Mouse (Mus musculus) spleen, adult 2 months (tissue): Measurements from ENCODE around the gene Fanca. TPM values are rescaled to one million over a fixed set of nuclear protein-coding genes. Genes with fewer than 3 reads are reported as not detected.

Experiments used
- DNase-seq, 2 experiments: peaks; one replicate each; pipeline versions ENCODE4 v3.0.0 to v3.0.0-alpha.2; 2012 to 2021; ENCODE audit warnings: low spot score in 2 of 2, low read depth in 1 of 2
- H3K27ac ChIP-seq: fragments of 200-500 bp; 2 replicates; pipeline ENCODE4 v1.5.1; 2012; ENCODE audit warnings: low read length, inconsistent platforms; ENCODE audit not compliant: insufficient read depth
- H3K27me3 ChIP-seq: fragments of 200-500 bp; 2 replicates; pipeline ENCODE4 v1.6.1; 2012; ENCODE audit warnings: mild to moderate bottlenecking, moderate library complexity, low read length, inconsistent platforms; ENCODE audit not compliant: control insufficient read depth, insufficient read depth
- H3K36me3 ChIP-seq: fragments of 200-500 bp; 2 replicates; pipeline ENCODE4 v1.6.1; 2012; ENCODE audit warnings: mild to moderate bottlenecking, low read length, inconsistent platforms; ENCODE audit not compliant: control insufficient read depth, insufficient read depth
- H3K4me1 ChIP-seq: fragments of 200-500 bp; 2 replicates; pipeline ENCODE4 v1.6.1; 2011; ENCODE audit warnings: inconsistent platforms; ENCODE audit not compliant: control insufficient read depth, insufficient read depth, insufficient read length
- H3K4me3 ChIP-seq: fragments of 200-500 bp; 2 replicates; pipeline ENCODE4 v1.5.1; 2011; ENCODE audit warnings: mild to moderate bottlenecking, inconsistent platforms; ENCODE audit not compliant: insufficient read depth, insufficient read length; ENCODE audit errors: extremely low read depth
- CTCF ChIP-seq: fragments of 200-500 bp; IDR thresholded peaks from 2 replicates; pipeline ENCODE4 v1.5.1; 2011; ENCODE audit warnings: mild to moderate bottlenecking, inconsistent platforms; ENCODE audit not compliant: insufficient read depth, insufficient read length, insufficient replicate concordance; ENCODE audit errors: extremely low read depth
- POLR2A ChIP-seq: fragments of 200-500 bp; IDR thresholded peaks from 2 replicates; pipeline ENCODE4 v1.6.1; 2011; ENCODE audit warnings: low read depth, low read length, inconsistent platforms
- WGBS: fragments of 180-500 bp; shearing (Covaris S2); methylation state at CpG from one replicate; pipeline ENCODE4 v1.1.7; 2018; 5-methylcytosine and 5-hydroxymethylcytosine counted together
- polyA plus RNA-seq: library from polyadenylated mRNA; depleted of rRNA; stranded (reverse); fragments of >200 nt; gene quantifications from 2 replicates; pipeline ENCODE4 v1.2.3, GENCODE M21; 2012

The Fanca gene
- polyA plus RNA-seq, 1 experiment: 55.7 TPM

DNA sequence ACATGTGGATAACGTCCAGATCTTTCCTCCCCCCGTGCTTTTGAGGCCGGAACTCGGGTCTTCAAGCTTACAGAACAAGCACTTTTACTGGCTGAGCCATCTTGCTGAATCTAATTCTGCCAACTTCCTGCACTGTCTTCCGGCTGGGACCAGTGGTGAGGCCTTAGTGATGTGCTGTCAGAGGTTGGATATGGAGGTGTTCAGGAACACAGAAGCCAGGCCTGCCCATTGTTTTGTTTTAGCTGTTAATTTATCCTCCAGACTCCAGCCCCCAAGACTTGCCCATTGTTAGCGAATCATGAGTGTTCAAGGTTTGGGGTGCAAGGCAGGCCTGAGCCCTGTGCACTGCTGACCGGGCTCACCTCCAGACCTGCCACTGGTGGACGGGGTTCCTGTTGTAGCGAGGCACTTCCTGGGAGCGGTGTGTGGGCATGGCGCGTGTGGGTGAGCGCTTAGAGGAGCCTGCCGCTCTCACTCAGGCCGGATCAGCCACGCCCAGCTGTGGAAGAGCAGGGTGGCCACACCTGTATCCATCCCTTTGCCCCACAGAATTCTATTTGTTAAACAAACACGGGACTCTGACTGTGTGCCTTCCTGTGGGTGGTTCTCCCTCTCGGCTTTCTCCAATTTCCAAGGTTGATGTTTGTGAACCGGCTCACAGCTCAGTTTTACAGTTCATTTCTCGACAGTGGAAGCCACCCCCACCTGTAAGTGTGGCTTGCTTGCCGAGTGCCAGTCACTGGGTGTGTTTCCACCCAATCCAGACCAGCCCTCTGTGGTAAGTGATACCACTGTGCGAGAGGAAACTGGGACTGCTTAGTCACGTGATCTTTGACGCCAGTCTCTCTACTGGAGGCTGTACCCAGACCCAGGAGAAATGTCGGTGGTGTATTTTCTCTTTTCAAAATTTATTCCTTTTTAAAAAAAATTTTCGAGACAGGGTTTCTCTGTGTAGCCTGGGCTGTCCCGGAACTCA, 23.0 kb upstream of the Fanca start:
- TF ChIP-seq POLR2A (no peak), CTCF (no peak)
- H3K27me3 ChIP-seq: no peaks in the 10 kb centered on the region
- H3K27ac ChIP-seq: 0 out of 2 replicates have a peak overlapping the region, but pooled peaks have one; percentile 52
- no peak for DNase-seq
- no peak overlapping the region for H3K4me3 ChIP-seq
- 65% methylated on average over 27 of the region's 27 CpGs for WGBS
- H3K36me3 ChIP-seq: no peaks in the 10 kb centered on the region
- H3K4me1 ChIP-seq: peaks cover 3% of the 10 kb centered on the region; the same call in 1 of the 2 replicates

DNA sequence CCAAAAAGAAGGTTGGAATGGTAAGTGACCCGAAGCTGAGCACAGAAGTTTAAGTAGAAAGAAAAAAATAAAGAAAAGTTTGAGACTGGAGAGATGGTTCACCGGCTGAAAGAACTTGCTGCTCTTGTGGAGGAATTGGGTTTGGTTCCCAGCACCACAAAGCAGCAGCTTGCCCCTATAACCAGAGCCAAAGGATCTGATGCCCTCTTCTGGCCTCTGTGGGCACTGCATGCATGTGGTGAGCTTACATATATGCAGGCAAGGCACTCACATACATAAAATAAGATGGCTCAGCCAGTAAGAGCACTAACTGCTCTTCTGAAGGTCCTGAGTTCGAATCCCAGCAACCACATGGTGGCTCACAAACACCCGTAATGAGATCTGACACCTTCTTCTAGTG, 21.7 kb upstream of the Fanca start:
- no peaks in the 10 kb centered on the region for H3K36me3 ChIP-seq
- WGBS: 93% methylated on average over 4 of the region's 4 CpGs
- no peak overlapping the region for H3K27ac ChIP-seq
- no peak overlapping the region for H3K4me3 ChIP-seq
- H3K27me3 ChIP-seq: no peaks in the 10 kb centered on the region
- peaks cover 3% of the 10 kb centered on the region; the same call in 1 of the 2 replicates for H3K4me1 ChIP-seq
- TF ChIP-seq POLR2A (no peak), CTCF (no peak)
- DNase-seq: no peak

DNA sequence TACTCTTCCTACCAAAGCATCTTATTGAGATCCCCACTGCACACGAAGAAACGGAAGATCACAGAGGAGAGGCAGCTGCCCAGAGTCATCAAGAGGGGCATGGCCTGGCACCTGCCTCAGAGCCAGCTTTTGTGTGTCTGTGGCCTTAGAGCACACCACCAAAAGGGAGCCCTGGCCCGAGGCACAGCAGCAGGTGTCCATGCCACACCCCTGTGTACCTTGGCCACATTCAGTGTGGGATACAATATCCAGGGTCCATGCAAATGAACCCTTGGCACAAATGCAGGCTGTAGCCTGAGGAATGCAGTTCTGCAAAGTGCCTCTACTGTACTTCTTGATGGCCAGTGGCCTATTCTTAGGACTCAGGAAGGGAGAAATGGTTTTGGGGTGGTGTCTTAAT, 19.1 kb upstream of the Fanca start:
- Histone ChIP-seq H3K27ac (no peak overlapping the region), H3K4me1 (peaks cover 10% of the 10 kb centered on the region), H3K4me3 (no peak overlapping the region), H3K36me3 (no peaks in the 10 kb centered on the region), H3K27me3 (peaks cover 6% of the 10 kb centered on the region)
- TF ChIP-seq POLR2A (no peak), CTCF (no peak)
- DNase-seq: no peak
- 82% methylated on average over 3 of the region's 3 CpGs for WGBS

DNA sequence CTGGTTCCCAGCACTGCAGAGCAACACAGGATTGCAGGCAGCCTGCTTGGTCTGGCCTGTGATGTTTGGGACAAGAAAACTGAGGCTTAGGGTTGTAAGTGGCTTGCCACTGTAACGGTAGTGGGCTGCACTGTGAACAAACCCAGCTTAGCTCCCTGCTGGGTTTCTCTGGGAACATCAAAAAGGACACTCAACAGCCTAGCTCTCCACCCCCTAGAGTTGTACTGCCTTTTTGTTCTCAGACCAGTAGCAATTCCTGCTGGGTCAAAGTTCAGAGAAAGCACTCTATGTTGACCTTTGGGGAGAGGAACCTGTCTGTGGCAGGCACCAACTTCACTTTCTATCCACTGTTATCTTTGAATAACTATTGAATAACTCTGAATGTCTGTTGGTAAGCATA, 16.1 kb upstream of the Fanca start:
- no peak for DNase-seq
- Histone ChIP-seq H3K27ac (no peak overlapping the region), H3K27me3 (peaks cover 8% of the 10 kb centered on the region), H3K36me3 (no peaks in the 10 kb centered on the region), H3K4me1 (peaks cover 10% of the 10 kb centered on the region), H3K4me3 (no peak overlapping the region)
- WGBS: 43% methylated on average over 1 of the region's 1 CpGs
- no peak for TF ChIP-seq POLR2A

DNA sequence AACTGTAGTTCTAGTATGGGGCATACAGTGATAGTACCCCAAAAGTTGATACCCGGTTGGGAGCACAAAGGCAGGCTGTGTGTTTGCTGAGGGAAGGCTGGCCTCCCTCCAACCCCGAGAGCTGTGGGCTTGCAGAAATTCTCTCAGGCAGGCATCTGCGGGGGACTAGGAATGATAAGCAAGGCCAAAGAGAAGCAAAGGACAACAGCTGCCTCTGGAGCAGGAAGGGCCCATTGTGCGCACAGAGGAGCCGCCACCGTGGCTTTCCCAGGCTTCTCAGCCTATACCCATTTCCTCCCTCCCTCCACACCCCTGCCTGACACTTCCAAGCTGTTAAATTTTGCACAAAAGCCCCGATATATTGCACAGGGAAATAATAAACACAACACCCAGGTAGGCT, 15.5 kb upstream of the Fanca start:
- WGBS: 25% methylated on average over 7 of the region's 7 CpGs
- Histone ChIP-seq H3K4me1 (peaks cover 10% of the 10 kb centered on the region), H3K36me3 (no peaks in the 10 kb centered on the region), H3K4me3 (no peak overlapping the region), H3K27me3 (peaks cover 8% of the 10 kb centered on the region), H3K27ac (no peak overlapping the region)
- no peak for DNase-seq
- TF ChIP-seq POLR2A: no peak
- no peak for TF ChIP-seq CTCF

DNA sequence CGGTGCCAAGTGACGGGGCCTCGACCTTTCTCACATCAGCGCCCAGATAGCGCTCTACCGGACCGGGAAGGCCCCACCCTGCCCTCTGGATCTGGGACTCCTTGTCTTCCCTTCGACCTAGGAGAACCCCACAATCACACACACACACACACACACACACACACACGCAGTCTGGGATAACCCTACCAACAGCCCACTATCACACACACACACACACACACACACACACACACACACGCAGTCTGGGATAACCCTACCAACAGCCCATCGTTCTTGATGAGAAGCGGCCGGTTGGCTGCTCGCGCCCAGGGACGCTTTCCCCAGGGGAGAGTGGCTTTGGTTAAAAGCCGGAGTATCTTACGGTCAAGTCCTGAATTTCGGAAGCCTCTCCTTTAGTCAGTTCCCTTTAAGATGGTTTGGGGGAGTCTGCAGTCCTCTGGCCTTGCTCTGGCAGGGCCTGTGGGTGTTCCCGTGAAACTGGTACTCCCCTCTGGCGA, 14.8 kb upstream of the Fanca start:
- no peak for DNase-seq
- Histone ChIP-seq H3K4me1 (peaks cover 10% of the 10 kb centered on the region), H3K27me3 (peaks cover 8% of the 10 kb centered on the region), H3K36me3 (no peaks in the 10 kb centered on the region), H3K27ac (no peak overlapping the region), H3K4me3 (peak overlapping the region; percentile 52; the same call in 1 of the 2 replicates)
- WGBS: 17% methylated on average over 20 of the region's 21 CpGs
- TF ChIP-seq CTCF (no peak), POLR2A (no peak)

DNA sequence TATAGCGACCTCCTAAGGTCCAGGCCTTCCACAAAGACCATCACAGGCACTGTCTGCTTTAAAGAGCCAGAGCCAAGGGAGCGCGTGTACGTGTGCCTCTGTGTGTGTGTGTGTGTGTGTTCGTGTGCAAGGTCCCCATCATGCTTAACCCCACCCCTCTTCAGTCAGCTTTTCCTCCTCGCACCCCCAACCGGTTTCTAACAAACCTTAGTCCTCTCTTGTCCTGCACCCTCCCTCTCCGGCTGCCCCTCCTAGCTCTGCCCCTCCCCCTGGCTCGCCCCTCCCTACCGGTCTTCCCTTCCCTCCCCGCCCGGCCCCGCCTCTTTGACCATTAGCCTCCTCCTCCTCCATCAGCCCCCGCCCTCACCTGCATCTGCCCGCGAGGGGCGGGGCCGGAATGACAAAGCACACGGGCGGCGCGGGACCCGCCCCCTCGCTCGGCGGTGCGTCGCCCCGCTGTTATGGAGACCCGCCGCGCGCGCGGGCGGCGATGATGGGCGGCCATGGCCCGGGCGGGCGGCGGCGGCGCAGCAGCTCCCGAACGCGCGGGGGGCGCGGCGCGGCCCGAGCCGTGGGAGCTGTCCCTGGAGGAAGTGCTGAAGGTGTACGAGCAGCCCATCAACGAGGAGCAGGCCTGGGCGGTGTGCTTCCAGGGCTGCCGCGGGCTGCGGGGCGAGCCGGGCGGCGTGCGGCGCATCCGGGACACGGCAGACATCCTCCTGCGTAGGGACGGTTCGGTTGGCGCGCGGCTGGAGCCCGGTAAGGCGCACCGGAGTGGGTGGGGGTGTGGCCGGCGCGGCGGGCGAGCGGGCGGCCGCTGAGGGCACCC, 14.1 kb upstream of the Fanca start, which contains the start of gene Spire2:
Gene Spire2, plus strand, starts transcription at position 452 of the 829 bp plus-strand sequence.
- Histone ChIP-seq H3K4me1 (peaks cover 10% of the 10 kb centered on the region), H3K27me3 (peaks cover 8% of the 10 kb centered on the region), H3K4me3 (peak within 1 kb of the TSS; percentile 52), H3K36me3 (no peaks in the 10 kb centered on the region), H3K27ac (no peak within 1 kb of the TSS)
- whole genome bisulfite sequencing: 2% methylated on average over 75 of the region's 85 CpGs
- TF ChIP-seq POLR2A (no peak), CTCF (no peak)
- peak; percentile 28 to 73 for DNase-seq
